Mouse (Mus musculus) right cerebral cortex, postnatal 25 days (tissue): ENCODE results near the gene Peg10.
"Not testable (repeated sequence)": the region's sequence is repeated elsewhere in the genome, so short reads cannot be mapped to it uniquely, and the experiment has no call there.

ENCODE experiments used
- DNase-seq: peaks from one replicate; pipeline ENCODE4 v3.0.0; 2022

Gene Peg10

GRCm38 (mm10) chr6:4751355-4751754 is 4.2 kb downstream of the Peg10 start:
- DNase-seq: no peak

GRCm38 (mm10) chr6:4754286-4754685 is 7.2 kb downstream of the Peg10 start:
- DNase-seq: no peak

- DNase-seq: no peak
Observed at GRCm38 (mm10) chr6:4754886-4755285, 7.8 kb downstream of the Peg10 start.

- DNase-seq: not testable (repeated sequence)
Observed at GRCm38 (mm10) chr6:4761415-4762142, 14.5 kb downstream of the Peg10 start.

GRCm38 (mm10) chr6:4762252-4762651 is 15.1 kb downstream of the Peg10 start:
- DNase-seq: no peak

- no peak for DNase-seq
Observed at GRCm38 (mm10) chr6:4796281-4796680, 49.2 kb downstream of the Peg10 start.

GRCm38 (mm10) chr6:4797317-4797716 is 50.2 kb downstream of the Peg10 start:
- not testable (repeated sequence) for DNase-seq

- no peak for DNase-seq
Observed at GRCm38 (mm10) chr6:4798382-4798781, 51.3 kb downstream of the Peg10 start.

- DNase-seq: no peak
Observed at GRCm38 (mm10) chr6:4799359-4799758, 52.3 kb downstream of the Peg10 start.

- DNase-seq: no peak
Observed at GRCm38 (mm10) chr6:4806981-4807380, 59.9 kb downstream of the Peg10 start.
